Mouse (Mus musculus): ENCODE measurements at regions not wholly inside any gene's neighbourhood (a gene's known extent, or its start where the extent isn't known, plus 50 kb on each side); places are given as distances from the start of the nearest gene placed in this dataset.

- DNase-seq (ENCODE audit: low spot score), result no peak
Observed at GRCm38 (mm10) chr4:137100756-137101155, 52.2 kb upstream of the Zbtb40 start.
